Mouse (Mus musculus) frontal cortex, adult 2 months (tissue): Measurements from ENCODE around the gene Fbxw8. TPM values are rescaled to one million over a fixed set of nuclear protein-coding genes. Genes with fewer than 3 reads are reported as not detected.

ENCODE experiments used
- DNase-seq, 2 experiments: peaks; one replicate each; pipeline ENCODE4 v3.0.0; 2022; ENCODE audit warnings: low spot score in 1 of 2; ENCODE audit errors: extremely low spot score in 1 of 2
- polyA plus RNA-seq: library from polyadenylated mRNA; depleted of rRNA; stranded (reverse); fragments of >200 nt; gene quantifications from 2 replicates; pipeline ENCODE4 v1.2.3, GENCODE M21; 2012

The Fbxw8 gene
- polyA plus RNA-seq, 1 experiment: 30.2 TPM

- no peak for DNase-seq
Measured at GRCm38 (mm10) chr5:118051981-118052662, 103.1 kb downstream of the Fbxw8 start.

- no peak for DNase-seq
Measured at GRCm38 (mm10) chr5:118050743-118051142, 104.5 kb downstream of the Fbxw8 start.

GRCm38 (mm10) chr5:118048928-118049327 lies 106.3 kb downstream of the Fbxw8 start:
- DNase-seq: no peak

- no peak for DNase-seq
Measured at GRCm38 (mm10) chr5:118048412-118048811, 106.9 kb downstream of the Fbxw8 start.

GRCm38 (mm10) chr5:118047091-118047757 lies 108.0 kb downstream of the Fbxw8 start:
- DNase-seq: no peak

DNA sequence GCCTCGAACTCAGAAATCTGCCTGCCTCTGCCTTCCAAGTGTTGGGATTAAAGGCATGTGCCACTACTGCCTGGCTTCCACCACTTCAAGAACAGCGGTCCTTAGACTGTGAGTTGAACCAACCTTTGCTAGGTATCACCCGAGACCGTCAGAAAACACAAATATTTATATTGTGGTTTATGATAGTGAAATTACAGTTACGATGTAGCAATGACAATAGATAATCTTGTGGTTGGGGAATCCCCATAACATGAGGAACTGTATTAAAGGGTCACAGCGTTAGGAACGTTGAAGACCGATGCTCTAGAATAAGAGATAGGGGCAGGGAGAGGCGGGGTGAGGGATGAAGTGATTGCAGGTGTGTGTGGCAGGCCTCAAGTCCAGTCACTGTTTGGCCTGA lies 109.9 kb downstream of the Fbxw8 start:
- DNase-seq: no peak

- no peak for DNase-seq
Measured at GRCm38 (mm10) chr5:118044907-118045306, 110.4 kb downstream of the Fbxw8 start.

- DNase-seq: no peak
Measured at GRCm38 (mm10) chr5:118043761-118044160, 111.5 kb downstream of the Fbxw8 start.

DNA sequence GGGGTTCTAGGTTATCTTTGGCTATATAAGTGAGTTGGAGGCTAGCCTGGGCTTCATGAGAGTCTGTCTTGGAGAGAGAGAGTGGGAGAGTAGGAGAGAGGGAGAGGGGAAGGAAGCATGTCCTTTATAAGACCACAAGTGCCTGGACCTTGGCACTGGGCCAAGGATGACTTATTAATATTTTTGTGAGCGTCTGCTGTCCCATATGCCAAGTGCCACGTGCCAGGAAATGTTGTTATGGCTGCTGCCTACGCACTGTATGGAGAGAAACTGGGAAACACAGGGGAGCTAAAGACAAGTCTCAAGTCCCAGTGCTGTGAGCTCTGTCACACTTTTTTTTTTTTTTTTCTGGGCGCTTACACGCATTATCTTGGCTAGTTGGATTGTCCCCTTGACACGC lies 112.7 kb downstream of the Fbxw8 start:
- DNase-seq: no peak

DNA sequence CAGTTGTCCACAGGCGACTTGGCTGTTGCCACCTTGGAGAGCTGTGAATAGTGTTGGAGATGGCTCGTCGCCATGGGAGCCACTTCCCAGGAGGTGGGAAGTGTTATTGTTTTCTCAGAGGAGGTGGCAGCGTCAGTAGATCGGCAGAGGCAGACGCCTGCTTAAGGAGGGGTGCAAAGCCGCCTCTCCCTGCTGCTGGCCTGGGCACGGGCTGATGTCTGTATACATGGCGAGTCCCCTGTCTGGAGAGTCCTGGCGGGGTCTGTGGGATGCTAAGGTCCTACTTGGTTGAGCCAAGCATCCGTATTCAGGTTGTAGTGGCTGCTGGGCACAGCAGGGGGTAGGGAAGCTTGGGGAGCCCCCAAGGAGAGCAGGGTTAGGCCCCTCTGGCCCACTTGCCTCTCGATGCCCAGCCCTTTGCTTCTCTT lies 116.0 kb downstream of the Fbxw8 start:
- no peak for DNase-seq

DNA sequence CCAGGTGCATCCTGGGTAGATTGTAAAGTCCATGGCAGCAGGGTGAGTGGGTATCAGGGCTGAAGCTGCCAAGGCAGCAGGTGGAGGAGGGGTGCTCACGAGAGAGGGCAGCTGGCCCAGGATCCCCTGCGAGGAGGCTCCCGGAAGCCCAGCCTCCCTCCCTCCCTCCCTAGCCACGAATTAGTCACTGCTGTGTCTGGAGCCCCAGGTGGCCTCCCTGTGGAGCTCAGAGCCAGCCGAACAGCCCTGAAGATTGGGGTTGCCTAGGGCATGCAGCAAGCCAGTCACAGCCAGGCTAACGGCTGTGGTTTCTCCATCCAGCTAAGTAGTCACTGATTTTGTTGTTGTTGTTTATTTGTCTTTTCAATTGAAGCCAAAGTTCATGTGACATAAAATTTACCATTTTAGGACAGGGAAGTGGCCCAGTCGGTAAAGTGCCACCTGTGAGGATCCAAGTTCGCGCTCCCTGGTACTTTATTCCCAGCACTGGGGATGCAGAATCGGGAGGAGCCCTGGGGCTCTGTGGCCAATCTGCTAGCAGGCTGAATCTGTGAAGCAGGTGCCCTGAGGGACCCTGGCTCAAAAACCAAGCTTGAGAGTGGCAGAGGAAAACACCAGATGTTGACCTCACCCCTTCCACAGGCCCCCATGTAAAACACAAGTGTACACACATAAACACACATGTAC lies 117.3 kb downstream of the Fbxw8 start:
- DNase-seq: no peak

- DNase-seq: peak; percentile 52 to 76
Measured at GRCm38 (mm10) chr5:118036888-118037797, 118.1 kb downstream of the Fbxw8 start.

GRCm38 (mm10) chr5:118035786-118036185 lies 119.5 kb downstream of the Fbxw8 start:
- no peak for DNase-seq

DNA sequence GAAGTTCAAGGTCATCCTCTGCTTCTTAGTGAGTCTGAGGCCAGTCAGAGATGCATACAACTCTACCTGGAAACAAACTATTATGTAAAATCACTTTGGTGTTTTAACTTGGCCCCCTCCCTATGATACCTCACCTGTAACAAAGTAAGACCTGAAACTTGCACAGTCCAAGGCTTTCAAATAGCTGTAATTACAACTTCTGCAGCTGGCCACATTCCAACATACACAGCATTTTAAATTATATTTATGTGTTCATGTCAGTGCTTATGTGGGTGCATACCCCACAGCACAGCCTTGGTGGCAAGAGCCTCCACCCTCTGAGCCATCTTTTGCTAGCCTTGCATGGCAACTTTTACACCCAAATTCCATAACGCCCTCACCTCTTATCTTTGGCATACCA lies 120.6 kb downstream of the Fbxw8 start:
- no peak for DNase-seq

DNA sequence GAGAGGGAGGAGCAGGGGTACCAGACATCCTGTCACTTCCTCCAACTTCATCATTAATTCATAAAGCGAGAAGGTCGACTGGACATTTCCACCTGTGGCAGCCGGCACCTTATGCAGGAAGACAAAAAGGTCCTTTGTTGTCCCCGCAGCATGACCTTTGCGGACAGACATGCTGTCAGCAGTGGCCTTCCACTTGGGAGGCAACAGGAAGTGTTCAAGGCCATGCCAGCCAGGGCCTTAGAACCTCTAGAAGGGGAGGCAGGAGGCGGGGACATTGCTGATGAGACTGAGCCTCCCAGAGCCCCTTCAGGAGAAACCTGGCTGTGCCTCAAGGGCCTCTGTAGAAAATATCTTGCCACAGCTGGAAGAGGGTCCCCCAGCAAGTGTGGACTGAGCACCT lies 121.5 kb downstream of the Fbxw8 start:
- DNase-seq: no peak

- DNase-seq: no peak
Measured at GRCm38 (mm10) chr5:118033328-118033727, 121.9 kb downstream of the Fbxw8 start.

- no peak for DNase-seq
Measured at GRCm38 (mm10) chr5:118031508-118031907, 123.8 kb downstream of the Fbxw8 start.

DNA sequence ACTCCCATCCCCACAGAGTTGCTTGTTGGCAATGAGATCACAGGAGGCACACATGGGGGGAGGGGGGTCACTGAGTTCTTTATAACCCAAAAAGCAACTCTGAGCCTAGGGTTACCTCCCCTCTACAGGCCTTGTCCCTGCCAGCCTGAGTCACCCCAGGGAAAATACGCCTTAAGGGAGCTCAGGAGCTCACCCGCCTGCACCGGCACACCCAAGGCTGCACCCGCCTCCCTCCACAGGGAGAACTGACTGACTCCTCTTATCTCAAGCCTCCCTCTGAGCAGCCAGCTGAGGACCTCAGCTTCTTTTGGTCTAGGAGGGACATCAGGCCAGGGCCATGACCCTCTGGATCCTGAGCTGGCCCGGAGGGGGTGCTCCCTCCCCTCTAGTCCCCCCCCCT lies 124.2 kb downstream of the Fbxw8 start:
- DNase-seq: no peak

GRCm38 (mm10) chr5:118030022-118030675 lies 125.1 kb downstream of the Fbxw8 start:
- DNase-seq: no peak

DNA sequence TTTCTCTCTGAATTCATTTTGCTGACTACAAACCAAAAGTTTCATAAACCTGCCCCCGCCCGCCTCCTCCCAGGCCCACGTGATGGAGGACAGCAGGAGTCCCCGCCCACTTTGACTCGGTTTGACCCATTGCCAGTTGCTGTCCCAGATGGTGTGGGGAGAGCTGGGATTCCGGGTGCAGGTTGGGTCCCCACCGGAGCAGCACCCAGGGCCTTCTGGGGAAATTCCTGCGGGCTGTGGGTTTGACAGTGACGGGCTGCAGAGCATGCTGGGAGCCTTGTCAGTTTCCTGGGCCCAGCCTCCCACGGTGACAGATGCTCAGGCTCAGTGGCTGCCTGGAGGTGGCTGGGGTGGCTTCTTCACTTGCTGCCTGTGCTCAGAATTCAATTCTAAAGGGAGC lies 125.8 kb downstream of the Fbxw8 start:
- DNase-seq: peak; percentile 74 to 91
